Mouse (Mus musculus): ENCODE data around the gene Lpgat1.

GRCm38 (mm10) chr1:191814935-191815334 is 97.3 kb downstream of the Lpgat1 start:
- TF ChIP-seq CTCF (IDR thresholded peaks at IDR 0.05; ENCODE audit: low read depth) (no peak), EP300 (IDR thresholded peaks at IDR 0.05; ENCODE audit: low read depth) (no peak)
